12 mouse cellular contexts compared by ENCODE assay signal in the genomic region with DNA sequence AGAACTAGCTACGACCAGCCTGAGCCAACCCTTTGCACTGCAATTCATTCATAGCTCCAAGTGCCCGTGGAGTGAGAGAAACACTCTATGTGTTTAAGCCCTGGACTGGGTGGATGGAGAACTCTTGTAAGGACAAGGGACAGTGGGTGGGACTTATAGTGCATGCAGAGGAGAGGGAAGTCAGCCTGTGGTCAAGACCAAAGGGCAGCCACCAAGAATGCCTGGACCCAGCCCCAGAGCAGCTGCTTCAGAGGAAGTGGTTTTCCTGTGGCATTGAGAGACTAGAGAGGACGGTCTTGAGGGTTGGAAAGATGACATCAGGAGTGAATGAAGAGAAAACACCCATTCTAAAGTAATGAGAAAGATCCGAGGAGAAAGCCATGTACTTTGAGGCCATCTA. TPM values are rescaled to one million over a fixed set of nuclear protein-coding genes. Genes with fewer than 3 reads are reported as not detected.
DNase-seq lines count a peak whose midpoint lies in the region; ATAC-seq and TF ChIP-seq lines count a peak whose summit lies in the region.
"Had no signal": no experiment of that assay in that cellular context is flagged by ENCODE, and none has a peak within 500 bp of the region (broad histone marks: within the 10 kb centered on the region; RNA-seq: fewer than 3 reads in every experiment).

No protein-coding gene starts in this region.

- peak; percentile 91 for ATAC-seq in monocyte, adult 5-6 weeks (replicated peaks; ENCODE audit: insufficient number of reproducible peaks, low FRiP score, low TSS enrichment, poor library complexity, severe bottlenecking)

- peak overlapping the region; percentile 49; the same call in 1 of the 2 replicates for H3K27ac ChIP-seq in brown adipose tissue, adult 24 weeks (replicated peaks; ENCODE audit: low read depth, low read length)
- no peak overlapping the region for H3K27ac ChIP-seq in liver, adult 2 months (replicated peaks; ENCODE audit: insufficient read depth, low read depth, low read length)
- H3K27ac ChIP-seq in forebrain, embryonic 10.5 days, result no peak overlapping the region
- H3K27ac ChIP-seq: neural tube, embryonic 12.5 days had no signal

- DNase-seq in layer of hippocampus, adult 11-12 months (ENCODE audit: low spot score), result peak; percentile 49
- no peak for DNase-seq in layer of hippocampus, postnatal 25 days (ENCODE audit: extremely low spot score in 1 of 2, low spot score in 1 of 2)
- peak; percentile 7 for DNase-seq in liver, adult 2 months (ENCODE audit: extremely low read depth, low read depth, low spot score)
- DNase-seq in urinary bladder, postnatal 10 days (ENCODE audit: low spot score), result no peak
- no peak for DNase-seq in forebrain, embryonic 10.5 days (ENCODE audit: extremely low spot score, low spot score)
- DNase-seq: cerebellum, adult 2 months had no signal

- H3K79me2 ChIP-seq in liver, adult 2 months (ENCODE audit: control insufficient read depth, insufficient read depth, low read length), result no peaks in the 10 kb centered on the region

- no peaks in the 10 kb centered on the region for H3K9me3 ChIP-seq in forebrain, embryonic 10.5 days
- H3K9me3 ChIP-seq: neural tube, embryonic 12.5 days had no signal

- H3K36me3 ChIP-seq in liver, adult 2 months (ENCODE audit: control insufficient read depth, insufficient read depth, low read length), result no peaks in the 10 kb centered on the region
- H3K36me3 ChIP-seq in forebrain, embryonic 10.5 days (replicated peaks), result no peaks in the 10 kb centered on the region
- H3K36me3 ChIP-seq: neural tube, embryonic 12.5 days had no signal

- WGBS in liver, adult 2 months, result 74% methylated on average over 4 of the region's 4 CpGs
- 88% methylated on average over 4 of the region's 4 CpGs for WGBS in forebrain, embryonic 10.5 days

- no peaks in the 10 kb centered on the region for H3K4me1 ChIP-seq in brown adipose tissue, adult 24 weeks (ENCODE audit: control insufficient read depth, insufficient read depth, insufficient read length, low read length)
- peaks cover 2% of the 10 kb centered on the region; the same call in 1 of the 2 replicates for H3K4me1 ChIP-seq in liver, adult 2 months (ENCODE audit: control insufficient read depth, insufficient read depth, low read length)
- peaks cover 10% of the 10 kb centered on the region for H3K4me1 ChIP-seq in forebrain, embryonic 10.5 days

- no peak for TF ChIP-seq CTCF in liver, adult 2 months (IDR thresholded peaks at IDR 0.05; ENCODE audit: low read depth, low read length)

- no peak for TF ChIP-seq POLR2A in liver, adult 2 months (IDR thresholded peaks at IDR 0.05; ENCODE audit: extremely low read depth, insufficient read depth, low read length)

- peaks cover 2% of the 10 kb centered on the region for H3K27me3 ChIP-seq in liver, adult 2 months (ENCODE audit: control insufficient read depth, insufficient read depth, low read length)
- peaks cover 19% of the 10 kb centered on the region for H3K27me3 ChIP-seq in forebrain, embryonic 10.5 days (ENCODE audit: poor library complexity, severe bottlenecking)

- H3K4me3 ChIP-seq in brown adipose tissue, adult 24 weeks (ENCODE audit: insufficient read depth, low read depth, low read length), result no peak overlapping the region
- no peak overlapping the region for H3K4me3 ChIP-seq in liver, adult 2 months (ENCODE audit: insufficient read depth, low read depth, low read length)
- H3K4me3 ChIP-seq in forebrain, embryonic 10.5 days, result no peak overlapping the region
- H3K4me3 ChIP-seq: neural tube, embryonic 12.5 days had no signal

- no peak overlapping the region for H3K9ac ChIP-seq in liver, adult 2 months (ENCODE audit: low read depth, low read length)
- H3K9ac ChIP-seq: neural tube, embryonic 12.5 days had no signal

RNA-seq across cellular contexts. Expression of a gene that starts 5.2 kb away (rescaled TPM):
- total RNA-seq in layer of hippocampus, postnatal 25 days (2021), result 1 to 10 TPM; 2.5 to 4.0 TPM
- 1.3 and 2.8 TPM in 2 replicates for polyA plus RNA-seq in brown adipose tissue, adult 24 weeks (2012; ENCODE audit: insufficient read depth, insufficient read length, missing spikeins)
- total RNA-seq in liver, adult 2 months (2014; rRNA removed), result under 0.01 and 0.09 TPM in 2 replicates
- polyA plus RNA-seq in liver, adult 2 months (2012; rRNA removed), result 0.07 TPM in 1 of 2 replicates, not detected in the other
- 43.3 to 92.8 TPM (median 76.9 TPM) in 3 replicates for total RNA-seq in monocyte, adult 5-6 weeks (2017)
- 0.78 and 1.0 TPM in 2 replicates for polyA plus RNA-seq in forebrain, embryonic 10.5 days (2016; fragmentation: Nextera tagmentation; extraction: Ambion mirVana)

RNA-seq across cellular contexts. Expression of a gene that starts 33.1 kb away (rescaled TPM):
- total RNA-seq in layer of hippocampus, postnatal 25 days (2021), result not detected
- not detected in 2 replicates for polyA plus RNA-seq in brown adipose tissue, adult 24 weeks (2012; ENCODE audit: insufficient read depth, insufficient read length, missing spikeins)
- not detected in 2 replicates for total RNA-seq in liver, adult 2 months (2014; rRNA removed)
- not detected in 2 replicates for polyA plus RNA-seq in liver, adult 2 months (2012; rRNA removed)
- total RNA-seq in monocyte, adult 5-6 weeks (2017), result not detected in 3 replicates
- polyA plus RNA-seq in forebrain, embryonic 10.5 days (2016; fragmentation: Nextera tagmentation; extraction: Ambion mirVana), result not detected in 2 replicates
- total RNA-seq: layer of hippocampus, adult 8-10 months had no signal
- polyA plus RNA-seq: cerebellum, adult 2 months; heart, embryonic 16.5 days; liver, embryonic 16.5 days; neural tube, embryonic 12.5 days had no signal

RNA-seq across cellular contexts. Expression of a gene that starts 50.5 kb away (rescaled TPM):
- not detected for total RNA-seq in layer of hippocampus, postnatal 25 days (2021)
- polyA plus RNA-seq in brown adipose tissue, adult 24 weeks (2012; ENCODE audit: insufficient read depth, insufficient read length, missing spikeins), result not detected in 2 replicates
- total RNA-seq in liver, adult 2 months (2014; rRNA removed), result not detected in 2 replicates
- polyA plus RNA-seq in liver, adult 2 months (2012; rRNA removed), result not detected in 2 replicates
- not detected in 3 replicates for total RNA-seq in monocyte, adult 5-6 weeks (2017)
- polyA plus RNA-seq in forebrain, embryonic 10.5 days (2016; fragmentation: Nextera tagmentation; extraction: Ambion mirVana), result 0.07 TPM in 1 of 2 replicates, not detected in the other
- polyA plus RNA-seq: heart, embryonic 16.5 days; liver, embryonic 16.5 days; neural tube, embryonic 12.5 days had no signal

Comparison
In these comparisons a context has a peak if more than half of its experiments do, and no peak if none do; other contexts are left out.
1. DNase-seq: peak in layer of hippocampus, adult 11-12 months (single experiment) and liver, adult 2 months (single experiment); none in layer of hippocampus, postnatal 25 days (0 of 2), urinary bladder, postnatal 10 days (single experiment) and forebrain, embryonic 10.5 days (single experiment).